Mouse (Mus musculus) ovary, postnatal 10 days (tissue): ENCODE results near the gene Fam3b.

Experiments
- DNase-seq: peaks from one replicate; pipeline ENCODE4 v3.0.0; 2022; ENCODE audit warnings: low spot score

Fam3b gene

GRCm38 (mm10) chr16:97492369-97492768 is 22.2 kb downstream of the Fam3b start:
- no peak for DNase-seq

- no peak for DNase-seq
Observed at GRCm38 (mm10) chr16:97478655-97479054, 36.0 kb downstream of the Fam3b start.

GRCm38 (mm10) chr16:97476524-97476923 is 38.1 kb downstream of the Fam3b start:
- DNase-seq: no peak

GRCm38 (mm10) chr16:97475581-97475980 is 39.0 kb downstream of the Fam3b start:
- no peak for DNase-seq

GRCm38 (mm10) chr16:97474671-97475070 is 39.9 kb downstream of the Fam3b start:
- DNase-seq: no peak

GRCm38 (mm10) chr16:97467993-97468791 is 46.4 kb downstream of the Fam3b start:
- DNase-seq: no peak

GRCm38 (mm10) chr16:97467472-97467871 is 47.1 kb downstream of the Fam3b start:
- no peak for DNase-seq

- no peak for DNase-seq
Observed at GRCm38 (mm10) chr16:97466182-97466957, 48.2 kb downstream of the Fam3b start.

GRCm38 (mm10) chr16:97462481-97463181 is 52.0 kb downstream of the Fam3b start, which contains the start of gene Mx1:
Mx1 (minus strand) TSS chr16:97462907.
- DNase-seq: no peak

GRCm38 (mm10) chr16:97461271-97461670 is 53.3 kb downstream of the Fam3b start:
- no peak for DNase-seq

GRCm38 (mm10) chr16:97459831-97460230 is 54.8 kb downstream of the Fam3b start:
- no peak for DNase-seq

GRCm38 (mm10) chr16:97447386-97447785 is 67.2 kb downstream of the Fam3b start:
- no peak for DNase-seq

GRCm38 (mm10) chr16:97443670-97444263 is 70.8 kb downstream of the Fam3b start:
- no peak for DNase-seq

- no peak for DNase-seq
Observed at GRCm38 (mm10) chr16:97441967-97442366, 72.6 kb downstream of the Fam3b start.

GRCm38 (mm10) chr16:97438191-97438590 is 76.4 kb downstream of the Fam3b start:
- DNase-seq: no peak

GRCm38 (mm10) chr16:97437448-97438056 is 77.1 kb downstream of the Fam3b start:
- no peak for DNase-seq

GRCm38 (mm10) chr16:97434206-97434605 is 80.4 kb downstream of the Fam3b start:
- no peak for DNase-seq

- no peak for DNase-seq
Observed at GRCm38 (mm10) chr16:97431328-97431727, 83.3 kb downstream of the Fam3b start.

GRCm38 (mm10) chr16:97430091-97430490 is 84.5 kb downstream of the Fam3b start:
- DNase-seq: no peak

- DNase-seq: no peak
Observed at GRCm38 (mm10) chr16:97428026-97428425, 86.6 kb downstream of the Fam3b start.

GRCm38 (mm10) chr16:97423627-97424026 is 91.0 kb downstream of the Fam3b start:
- no peak for DNase-seq

- DNase-seq: no peak
Observed at GRCm38 (mm10) chr16:97421671-97422070, 92.9 kb downstream of the Fam3b start.
